Mouse (Mus musculus) intestine, embryonic 16.5 days (tissue): ENCODE measurements at regions not wholly inside any gene's neighbourhood (a gene's known extent, or its start where the extent isn't known, plus 50 kb on each side); places are given as distances from the start of the nearest gene placed in this dataset.

ENCODE experiments used
- ATAC-seq: fragments of 200-750 bp; cut with Nextera tagmentation; 2 replicates; pipeline ENCODE4 v1.8.0; 2017; ENCODE audit warnings: moderate TSS enrichment, moderate library complexity
- H3K27ac ChIP-seq: fragments of 300-500 bp; sonication (generic); 2 replicates; pipeline ENCODE4 v1.5.1; 2014; ENCODE audit warnings: mild to moderate bottlenecking, low read length
- H3K27me3 ChIP-seq: fragments of 300-500 bp; sonication (generic); replicated peaks from 2 replicates; pipeline ENCODE4 v1.6.1; 2014; ENCODE audit warnings: low read length, control low read depth, mixed read lengths; ENCODE audit not compliant: control insufficient read depth, insufficient read depth
- H3K36me3 ChIP-seq: fragments of 300-500 bp; sonication (generic); 2 replicates; pipeline ENCODE4 v1.6.1; 2014; ENCODE audit warnings: low read length, control low read depth; ENCODE audit not compliant: control insufficient read depth, insufficient read depth
- H3K4me1 ChIP-seq: fragments of 300-500 bp; sonication (generic); 2 replicates; pipeline ENCODE4 v1.6.1; 2014; ENCODE audit warnings: low read length, control low read depth, mixed read lengths; ENCODE audit not compliant: control insufficient read depth, insufficient read depth
- H3K4me2 ChIP-seq: fragments of 300-500 bp; sonication (generic); 2 replicates; pipeline ENCODE4 v1.6.1; 2014; ENCODE audit warnings: low read depth, low read length, control low read depth
- H3K4me3 ChIP-seq: fragments of 300-500 bp; sonication (generic); 2 replicates; pipeline ENCODE4 v1.5.1; 2014; ENCODE audit warnings: mild to moderate bottlenecking, low read length
- H3K9ac ChIP-seq: fragments of 300-500 bp; sonication (generic); 2 replicates; pipeline ENCODE4 v1.6.1; 2014; ENCODE audit warnings: low read depth, low read length
- H3K9me3 ChIP-seq: fragments of 300-500 bp; sonication (generic); 2 replicates; pipeline ENCODE4 v1.6.1; 2016; ENCODE audit warnings: low read length, control low read depth; ENCODE audit not compliant: control insufficient read depth
- WGBS: fragments of 180-500 bp; shearing (Covaris S2); extraction: QIAGEN DNeasy Blood & Tissue Kit; methylation state at CpG from one replicate; pipeline ENCODE4 v1.1.7; 2014; 5-methylcytosine and 5-hydroxymethylcytosine counted together

DNA sequence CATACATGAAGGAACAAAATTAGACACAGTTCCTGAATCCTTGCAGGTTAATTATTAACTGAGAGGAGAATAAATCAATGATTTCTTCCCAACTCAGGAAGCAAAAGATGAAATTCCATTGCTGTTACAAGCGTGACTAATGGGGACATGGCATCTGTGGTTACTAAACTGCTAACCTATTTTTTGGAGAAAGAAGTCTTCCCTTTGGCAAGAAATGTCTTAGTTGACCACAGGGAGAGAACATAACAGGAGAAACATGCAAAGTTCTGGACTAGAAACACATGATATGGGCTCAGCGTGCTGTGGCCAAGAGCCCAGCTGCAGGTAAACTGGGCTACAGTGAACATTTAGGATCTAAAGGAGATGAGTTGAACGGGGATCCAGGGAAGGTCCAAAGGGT is 2751.4 kb upstream of the Lrrc6 start:
- Histone ChIP-seq H3K4me1 (no peaks in the 10 kb centered on the region), H3K4me2 (no peak overlapping the region), H3K27me3 (no peaks in the 10 kb centered on the region), H3K36me3 (no peaks in the 10 kb centered on the region), H3K27ac (no peak overlapping the region), H3K9ac (no peak overlapping the region), H3K4me3 (no peak overlapping the region), H3K9me3 (no peaks in the 10 kb centered on the region)
- no peak for ATAC-seq
- 77% methylated on average over 3 of the region's 3 CpGs for WGBS

DNA sequence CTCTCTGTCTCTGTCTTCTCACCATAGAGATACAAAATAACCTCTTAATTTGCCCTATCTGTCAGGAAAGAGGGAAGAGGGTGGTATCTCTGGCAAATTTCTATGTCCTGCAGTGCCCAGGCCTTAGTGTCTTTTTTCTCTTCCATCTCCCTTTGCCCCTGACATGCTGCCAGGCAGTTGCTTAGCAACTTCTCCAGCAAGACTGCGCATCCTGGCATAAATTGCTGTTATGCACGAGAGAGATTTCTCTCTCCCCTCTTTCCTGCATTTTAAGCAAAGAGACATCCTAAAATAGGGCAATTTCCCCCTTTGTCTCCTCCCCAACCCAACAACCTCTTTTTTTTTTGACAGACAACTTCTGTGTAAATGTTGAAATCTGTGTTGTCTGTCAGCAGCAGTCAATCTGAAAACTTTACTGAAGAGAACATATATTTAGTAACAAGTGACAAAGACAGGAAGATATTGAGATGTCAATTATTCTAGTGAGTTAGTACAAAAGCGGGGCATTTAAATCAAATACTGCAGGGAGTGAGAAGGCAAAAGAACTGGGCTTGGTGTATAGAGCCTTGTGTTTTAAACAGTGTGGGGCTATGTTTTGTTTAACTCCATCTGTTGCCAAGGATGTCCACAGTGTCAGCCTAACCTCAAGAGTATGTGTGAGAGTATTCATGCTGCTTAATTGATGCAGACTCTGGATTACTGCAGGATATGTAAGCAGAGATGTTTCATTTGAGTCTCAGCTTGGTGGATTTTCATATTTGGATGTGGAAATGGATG is 2745.7 kb upstream of the Lrrc6 start:
- Histone ChIP-seq H3K9ac (no peak overlapping the region), H3K4me3 (no peak overlapping the region), H3K9me3 (no peaks in the 10 kb centered on the region), H3K27ac (no peak overlapping the region), H3K4me1 (no peaks in the 10 kb centered on the region), H3K27me3 (no peaks in the 10 kb centered on the region), H3K4me2 (no peak overlapping the region), H3K36me3 (no peaks in the 10 kb centered on the region)
- 65% methylated on average over 3 of the region's 3 CpGs for WGBS
- no peak for ATAC-seq

DNA sequence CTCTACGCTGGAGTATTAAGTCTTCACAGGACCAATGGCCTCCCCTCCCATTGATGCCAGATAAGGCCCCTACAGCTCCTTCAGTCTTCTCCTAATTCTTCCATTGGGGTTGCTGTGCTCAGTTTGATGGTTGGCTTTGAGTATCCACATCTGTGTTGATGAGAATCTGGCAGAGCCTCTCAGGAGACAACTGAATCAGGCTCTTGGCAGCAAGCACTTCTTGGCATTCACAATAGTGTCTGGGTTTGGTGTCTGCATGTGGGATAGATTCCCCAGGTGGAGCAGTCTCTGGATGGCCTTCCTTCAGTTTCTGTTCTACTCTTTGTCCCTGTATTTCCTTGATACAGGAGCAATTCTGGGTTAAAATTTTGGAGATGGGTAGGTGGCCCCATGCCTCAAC is 2734.6 kb upstream of the Lrrc6 start:
- Histone ChIP-seq H3K4me1 (no peaks in the 10 kb centered on the region), H3K9ac (no peak overlapping the region), H3K27me3 (no peaks in the 10 kb centered on the region), H3K4me2 (no peak overlapping the region), H3K9me3 (no peaks in the 10 kb centered on the region), H3K4me3 (no peak overlapping the region), H3K27ac (no peak overlapping the region), H3K36me3 (no peaks in the 10 kb centered on the region)
- ATAC-seq, result no peak
- 81% methylated on average over 1 of the region's 1 CpGs for WGBS

DNA sequence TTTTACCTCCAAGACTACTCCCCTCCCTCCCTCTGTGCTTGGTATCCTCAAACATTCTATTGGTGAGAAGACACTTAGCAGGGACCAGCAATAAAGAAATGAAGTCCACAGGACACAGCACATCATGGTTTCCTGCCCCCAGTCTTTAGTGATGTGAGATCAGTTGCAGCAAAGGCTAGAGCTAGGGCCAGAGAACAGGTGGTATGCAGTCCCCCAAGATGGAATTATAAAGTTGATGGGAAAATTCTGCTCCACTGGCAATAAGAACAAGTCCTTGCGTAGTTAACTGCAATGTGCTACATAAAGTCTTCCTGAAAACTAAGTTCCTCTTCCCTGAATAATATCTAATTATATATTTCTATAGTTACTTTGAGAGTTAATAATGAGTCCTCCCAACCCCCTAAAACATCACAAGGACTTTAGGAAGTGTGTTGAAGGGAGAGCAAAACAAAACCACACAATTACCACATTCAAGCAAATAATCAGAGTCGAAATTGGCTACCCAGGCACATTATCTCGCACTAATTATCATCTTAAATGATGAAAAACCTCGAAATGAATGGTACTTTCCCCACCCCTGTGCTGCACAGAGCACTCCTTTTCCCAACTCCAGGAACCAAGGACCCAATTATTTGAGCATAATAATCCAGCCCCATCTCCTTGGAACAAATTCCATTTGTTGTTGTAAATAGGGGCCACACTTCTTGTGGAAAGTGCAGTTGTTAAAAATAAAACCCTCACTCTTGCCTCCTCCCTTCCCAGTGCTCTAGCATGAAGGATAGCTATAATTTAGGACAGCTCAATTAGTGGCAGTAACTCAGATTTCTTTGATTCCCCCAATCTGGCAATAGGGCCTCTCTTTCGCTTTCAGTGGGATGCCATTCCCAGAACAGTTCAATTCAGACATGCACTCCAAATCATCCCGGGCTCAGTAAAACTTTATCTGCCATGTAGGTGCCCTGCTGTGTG is 2724.2 kb upstream of the Lrrc6 start:
- H3K9me3 ChIP-seq, result no peaks in the 10 kb centered on the region
- H3K4me1 ChIP-seq, result no peaks in the 10 kb centered on the region
- 79% methylated on average over 6 of the region's 6 CpGs for WGBS
- H3K9ac ChIP-seq, result no peak overlapping the region
- no peaks in the 10 kb centered on the region for H3K27me3 ChIP-seq
- ATAC-seq, result no peak
- H3K4me2 ChIP-seq, result no peak overlapping the region
- H3K27ac ChIP-seq, result no peak overlapping the region
- H3K36me3 ChIP-seq, result no peaks in the 10 kb centered on the region
- no peak overlapping the region for H3K4me3 ChIP-seq

DNA sequence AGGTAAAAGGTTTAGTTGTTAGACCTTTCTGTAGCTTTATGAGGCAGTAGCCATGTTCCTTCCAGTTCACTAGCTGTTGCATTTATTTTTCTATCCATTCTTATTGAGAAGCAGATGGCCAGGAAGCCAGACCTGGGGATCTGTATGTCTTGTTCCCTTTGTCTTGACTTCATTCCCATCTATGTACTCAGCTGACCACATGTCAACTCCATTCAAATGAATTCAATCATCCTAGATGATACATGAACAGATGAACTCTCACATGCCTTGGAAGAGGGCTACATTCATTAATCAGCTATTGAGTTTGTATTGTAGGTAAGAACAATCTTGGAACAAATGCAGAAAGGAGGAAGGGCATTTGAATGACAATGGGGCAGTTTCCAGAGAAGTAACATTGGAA is 2722.7 kb upstream of the Lrrc6 start:
- no peak overlapping the region for H3K9ac ChIP-seq
- no peaks in the 10 kb centered on the region for H3K36me3 ChIP-seq
- no peak for ATAC-seq
- H3K27ac ChIP-seq, result no peak overlapping the region
- H3K4me1 ChIP-seq, result no peaks in the 10 kb centered on the region
- H3K27me3 ChIP-seq, result no peaks in the 10 kb centered on the region
- no peak overlapping the region for H3K4me3 ChIP-seq
- H3K9me3 ChIP-seq, result no peaks in the 10 kb centered on the region
- no peak overlapping the region for H3K4me2 ChIP-seq

DNA sequence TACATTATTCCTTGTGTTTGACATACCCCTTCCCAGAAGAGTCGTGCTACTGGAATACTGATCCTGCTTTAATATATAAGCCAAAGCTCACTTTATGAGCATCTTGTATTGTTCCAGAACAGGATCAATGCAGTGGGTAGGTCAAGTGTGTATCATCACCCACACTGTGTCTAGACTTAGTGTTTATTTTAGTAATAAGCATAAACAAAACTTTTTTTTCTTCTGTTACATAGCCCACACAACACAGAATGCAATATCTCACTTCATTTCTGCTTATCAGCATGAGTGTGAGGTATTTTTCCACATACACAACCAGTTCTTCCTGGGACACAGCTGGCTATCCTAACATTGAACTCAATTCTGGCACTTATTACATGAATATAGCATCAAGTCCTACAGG is 2721.7 kb upstream of the Lrrc6 start:
- Histone ChIP-seq H3K27me3 (no peaks in the 10 kb centered on the region), H3K27ac (no peak overlapping the region), H3K4me3 (no peak overlapping the region), H3K4me2 (no peak overlapping the region), H3K9me3 (no peaks in the 10 kb centered on the region), H3K9ac (no peak overlapping the region), H3K36me3 (no peaks in the 10 kb centered on the region), H3K4me1 (no peaks in the 10 kb centered on the region)
- ATAC-seq, result no peak
- WGBS, result 81% methylated on average over 1 of the region's 1 CpGs
